Mouse (Mus musculus) embryonic stem cell, embryonic (primary cell): ENCODE measurements around the gene Sv2b.
"Not testable (repeated sequence)": the region's sequence is repeated elsewhere in the genome, so short reads cannot be mapped to it uniquely, and the experiment has no call there.

Experiments
- CTCF ChIA-PET, 4 experiments: fragments of 300-600 bp in 2 of 4; fragments of 350-600 bp in 2 of 4; sonication (Branson Sonifier 250); formaldehyde crosslinking; loops; one replicate each; lab custom pipeline; 2022; ENCODE audit warnings: inconsistent platforms in 2 of 4; lab: Charles Lee
- POLR2A ChIA-PET, 4 experiments: fragments of 300-600 bp in 2 of 4; fragments of 350-600 bp in 2 of 4; sonication (Branson Sonifier 250); formaldehyde crosslinking; loops; one replicate each; lab custom pipeline; 2022; ENCODE audit warnings: antibody characterized with exemption in 4 of 4, inconsistent platforms in 1 of 4; lab: Charles Lee

Sv2b gene

DNA sequence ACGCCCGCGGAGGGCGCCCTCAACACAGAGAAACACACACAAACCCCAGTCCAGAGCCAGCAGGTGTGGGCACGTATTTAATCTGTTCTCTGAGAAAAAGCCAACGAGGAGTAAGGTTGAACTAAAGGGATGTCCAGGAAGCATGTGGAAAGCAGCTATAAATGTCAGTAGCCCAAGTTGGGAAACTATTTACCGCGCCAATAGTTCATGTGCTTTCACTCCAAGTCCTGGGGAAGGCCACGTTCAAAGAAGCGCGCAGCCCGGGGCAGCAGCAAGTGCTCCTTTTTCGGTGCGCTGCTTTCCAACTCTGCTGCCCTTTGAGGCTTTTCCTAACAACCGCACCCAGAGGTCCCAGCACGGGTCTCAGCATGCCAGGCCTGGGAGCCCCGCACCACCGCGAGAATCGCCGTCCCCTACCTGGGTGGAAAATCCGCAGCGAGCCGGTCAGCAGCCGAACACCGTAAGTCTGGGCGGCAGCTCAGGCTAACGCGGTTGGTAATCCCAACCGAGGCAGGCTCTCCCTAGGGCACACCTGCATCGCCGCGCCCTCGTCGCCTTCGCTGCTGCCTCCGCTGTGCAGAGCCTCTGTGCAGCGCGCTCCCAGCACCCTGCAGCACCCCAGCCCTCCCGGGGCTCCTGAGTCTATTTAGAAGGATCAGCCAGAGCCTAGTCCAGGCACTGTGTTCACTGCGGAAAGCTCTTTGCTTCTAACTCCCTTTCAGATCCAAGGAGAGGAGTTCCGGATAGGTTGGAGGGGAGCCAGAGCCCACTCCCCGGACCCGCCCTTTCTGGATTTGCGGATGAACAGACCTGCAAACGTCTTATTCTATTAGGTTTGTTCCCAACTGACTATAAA lies at the start of gene Sv2b:
Gene Sv2b, minus strand, starts transcription at position 806 of the 856 bp plus-strand sequence.
- ChIA-PET POLR2A (interaction anchor here in 2 of 4 experiments (0.6 to 1.3 kb wide), 5 partner anchors 9 to 1028 kb away, joined by 3 to 8 read pairs (median 3); partner anchors contain the start of gene Akap13 (in 1 of the 2)), CTCF (interaction anchor here in 3 of 4 experiments (0.7 to 1.2 kb wide), 6 partner anchors 16 to 536 kb away, joined by 3 to 7 read pairs (median 4); no protein-coding TSS in a partner anchor)

DNA sequence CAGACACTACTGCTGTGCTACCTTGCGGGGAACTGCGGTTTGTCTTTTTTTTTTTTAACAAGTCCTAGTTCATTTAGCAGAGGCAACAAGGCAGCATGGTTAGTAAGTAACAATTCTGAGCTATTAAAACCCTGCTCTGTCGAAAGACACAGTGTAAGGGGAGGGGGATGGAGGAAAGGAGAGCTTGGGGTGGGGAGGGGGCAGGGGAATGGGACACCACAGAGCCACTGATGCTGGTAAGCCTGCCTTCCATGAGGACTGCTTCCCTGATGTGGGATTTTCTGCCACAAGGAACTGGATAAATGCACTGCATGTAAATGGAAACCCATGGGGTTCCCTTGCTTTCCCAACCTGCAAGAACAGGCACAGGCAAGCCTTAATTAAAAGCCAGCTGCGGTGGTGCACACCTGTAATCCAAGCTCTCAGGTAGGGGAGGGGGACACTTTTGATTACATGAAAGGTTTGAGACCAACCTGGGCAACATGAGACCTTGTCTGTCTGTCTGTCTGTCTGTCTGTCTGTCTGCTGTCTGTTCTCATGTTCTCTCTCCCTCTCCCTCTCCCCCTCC lies 49.3 kb upstream of the Sv2b start:
- POLR2A ChIA-PET = interaction anchor here in 1 of 4 experiments (0.6 kb wide), 1 partner anchor 1035 kb away, joined by 5 read pairs; no protein-coding TSS in a partner anchor
- CTCF ChIA-PET = no interaction called here

DNA sequence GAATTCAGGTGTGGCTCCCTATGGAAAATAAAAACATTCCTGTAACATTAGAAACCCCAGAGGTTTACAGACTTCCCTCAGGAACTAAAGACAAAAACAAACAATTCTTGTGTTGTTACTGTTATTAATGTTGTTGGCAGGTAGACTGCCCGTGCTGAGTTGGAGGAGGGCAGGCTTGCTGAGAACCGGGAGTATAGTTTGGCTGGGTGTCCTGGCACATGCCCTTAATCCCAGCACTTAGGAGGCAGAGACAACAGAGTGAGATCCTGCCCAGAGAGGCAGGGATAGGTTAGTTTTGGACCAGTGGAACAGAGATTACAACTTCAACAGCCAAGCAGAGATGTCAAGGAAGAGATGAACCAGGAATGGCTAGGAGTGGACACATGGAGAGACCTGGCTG lies 46.5 kb upstream of the Sv2b start:
- ChIA-PET POLR2A (no interaction called here), CTCF (no interaction called here)

DNA sequence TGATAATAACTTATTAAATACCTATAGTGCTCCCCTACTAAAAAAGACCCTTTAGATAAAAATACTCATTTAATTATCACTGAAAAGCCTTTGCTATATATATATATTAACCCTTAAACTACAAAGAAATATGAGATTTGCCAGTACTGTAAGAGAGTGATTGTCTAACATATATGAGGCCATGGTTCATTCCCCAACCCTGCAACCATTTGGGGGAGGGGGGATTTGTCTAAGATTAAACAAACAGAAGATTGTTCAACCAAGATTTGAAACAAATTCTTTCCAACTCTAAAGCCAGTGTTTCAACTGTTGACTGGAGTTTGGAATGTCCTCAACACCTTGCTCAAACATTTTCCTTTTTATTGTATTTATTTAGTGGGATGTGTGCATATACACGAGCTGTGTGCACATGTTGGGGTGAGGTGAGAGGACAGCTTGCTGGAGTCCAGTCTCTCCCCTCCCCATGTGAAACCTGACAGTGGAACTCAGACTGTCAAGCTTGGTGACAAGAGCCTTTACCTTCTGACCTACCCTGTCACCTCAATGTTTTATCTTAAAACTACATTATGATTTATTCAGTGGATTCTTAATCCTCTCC lies 43.8 kb upstream of the Sv2b start:
- POLR2A ChIA-PET = no interaction called here

DNA sequence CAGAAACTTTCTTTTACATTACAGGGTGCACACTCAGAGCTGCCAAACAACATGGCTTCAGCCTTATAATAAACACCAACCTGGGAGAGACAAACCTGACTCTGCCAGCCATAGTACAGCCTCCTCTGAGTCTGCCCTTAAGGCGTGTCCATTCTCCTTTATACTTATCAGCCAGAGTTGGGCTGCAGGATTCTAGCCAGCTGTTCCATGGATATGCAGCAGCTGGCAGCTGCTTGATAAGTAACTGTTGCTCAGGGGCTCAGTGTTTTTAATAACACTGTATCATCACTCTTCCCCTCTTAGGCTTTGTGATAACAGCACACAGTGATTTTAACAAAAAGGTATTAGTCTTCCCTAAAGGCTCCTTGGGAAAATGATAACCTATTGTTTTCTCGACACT lies 41.1 kb upstream of the Sv2b start:
- ChIA-PET POLR2A (no interaction called here), CTCF (interaction anchor here in 1 of 4 experiments (0.5 kb wide), 1 partner anchor 204 kb away, joined by 4 read pairs; no protein-coding TSS in a partner anchor)

More for the DNA sequence above, 43.8 kb upstream of the Sv2b start:
- CTCF ChIA-PET = no interaction called here

DNA sequence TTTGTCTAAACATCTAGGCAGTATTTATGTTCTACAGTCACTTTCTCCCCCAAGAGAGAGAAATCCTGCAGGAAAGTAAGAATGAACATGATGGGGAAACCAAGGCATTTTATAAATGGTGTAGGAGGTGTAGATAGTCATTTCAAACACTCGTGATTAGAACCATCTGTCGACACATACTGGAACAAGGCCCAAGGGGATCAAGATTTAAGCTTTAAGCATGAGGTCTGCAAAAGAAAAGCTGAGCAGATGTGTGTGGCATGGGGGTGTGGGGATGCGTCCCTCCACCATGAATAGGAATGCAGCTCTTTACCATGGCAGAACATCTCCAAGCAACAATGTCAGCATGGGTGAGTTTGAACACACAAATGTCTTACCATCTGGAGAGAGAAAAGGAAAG lies 23.2 kb upstream of the Sv2b start:
- CTCF ChIA-PET = no interaction called here
- POLR2A ChIA-PET = no interaction called here

DNA sequence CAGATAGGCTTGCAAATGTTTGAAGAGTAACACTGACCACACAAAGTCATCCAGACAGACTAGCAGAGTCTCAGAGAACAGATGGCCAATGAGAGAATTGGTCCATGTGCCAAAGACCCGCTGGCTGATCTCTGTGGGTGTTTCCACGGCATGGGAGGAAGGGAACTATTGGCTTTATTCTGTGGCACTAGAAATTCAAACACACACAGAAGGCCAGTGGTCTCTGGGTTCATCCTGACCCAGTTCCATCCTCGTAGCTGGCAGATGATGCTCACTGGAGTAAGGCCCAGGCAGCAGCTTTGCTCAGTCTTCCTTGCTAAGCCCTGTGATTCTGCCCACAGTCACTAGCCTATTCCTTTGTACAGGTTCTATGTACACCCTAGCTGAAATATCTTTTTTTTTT lies 20.7 kb upstream of the Sv2b start:
- POLR2A ChIA-PET = no interaction called here
- CTCF ChIA-PET = no interaction called here

DNA sequence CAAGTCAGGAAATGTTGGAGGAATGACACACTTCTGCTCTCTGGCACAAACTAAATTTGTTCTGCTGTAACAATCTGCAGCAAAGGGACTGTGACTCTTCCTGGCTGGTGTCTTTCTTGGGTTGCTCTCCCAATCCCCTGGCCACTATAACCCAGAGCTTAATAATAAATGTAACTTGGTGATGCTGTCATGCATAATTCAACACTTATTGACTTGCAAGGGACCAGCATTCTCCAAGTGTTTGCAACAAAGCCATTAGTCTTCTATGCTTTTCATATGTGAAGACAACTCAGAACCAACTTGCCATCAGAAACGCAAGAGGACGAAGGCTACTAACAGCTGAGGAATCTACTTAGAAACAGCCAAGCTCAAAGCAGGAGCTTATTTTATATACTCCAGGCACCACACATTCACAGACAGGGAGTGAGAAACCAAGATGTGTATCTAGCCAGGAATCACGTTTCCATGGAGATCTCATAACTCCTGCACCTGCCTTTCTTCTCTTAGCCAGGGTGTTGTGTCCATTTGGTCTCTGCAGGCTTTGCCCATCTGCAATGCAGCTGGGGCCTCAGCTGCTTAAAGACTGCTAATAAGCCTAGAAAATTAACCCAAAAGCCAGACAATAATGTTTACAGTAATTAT lies 19.8 kb upstream of the Sv2b start:
- POLR2A ChIA-PET = no interaction called here

DNA sequence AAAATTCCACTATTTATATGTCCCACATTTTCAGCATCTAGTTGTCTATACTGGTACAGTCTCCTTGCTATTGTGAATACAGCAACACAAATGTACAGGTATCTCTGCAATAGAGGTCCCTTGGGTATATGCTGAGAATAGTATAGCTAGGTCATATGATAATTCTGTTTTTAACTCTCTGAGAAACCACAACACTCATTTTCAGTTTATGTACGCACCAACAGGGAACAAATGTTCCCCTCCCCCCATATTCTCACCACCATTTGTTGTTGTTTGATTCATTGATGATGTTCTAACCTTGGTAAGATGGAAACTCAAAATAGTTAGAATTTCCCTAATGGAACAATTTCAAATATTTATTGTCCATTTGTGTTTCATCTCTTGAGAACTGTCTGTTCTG lies 16.2 kb upstream of the Sv2b start:
- ChIA-PET CTCF (no interaction called here), POLR2A (no interaction called here)

More for the DNA sequence above, 19.8 kb upstream of the Sv2b start:
- CTCF ChIA-PET = no interaction called here

DNA sequence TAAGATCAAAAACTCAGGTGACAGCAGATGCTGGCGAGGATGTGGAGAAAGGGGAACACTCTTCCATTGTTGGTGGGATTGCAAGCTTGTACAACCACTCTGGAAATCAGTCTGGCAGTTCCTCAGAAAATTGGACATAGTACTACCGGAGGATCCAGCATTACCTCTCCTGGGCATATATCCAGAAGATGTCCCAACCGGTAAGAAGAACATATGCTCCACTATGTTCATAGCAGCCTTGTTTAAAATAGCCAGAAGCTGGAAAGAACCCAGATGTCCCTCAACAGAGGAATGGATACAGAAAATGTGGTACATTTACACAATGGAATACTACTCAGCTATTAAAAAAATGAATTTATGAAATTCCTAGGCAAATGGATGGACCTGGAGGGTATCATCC lies 13.7 kb upstream of the Sv2b start:
- CTCF ChIA-PET, POLR2A ChIA-PET: not testable (repeated sequence)

DNA sequence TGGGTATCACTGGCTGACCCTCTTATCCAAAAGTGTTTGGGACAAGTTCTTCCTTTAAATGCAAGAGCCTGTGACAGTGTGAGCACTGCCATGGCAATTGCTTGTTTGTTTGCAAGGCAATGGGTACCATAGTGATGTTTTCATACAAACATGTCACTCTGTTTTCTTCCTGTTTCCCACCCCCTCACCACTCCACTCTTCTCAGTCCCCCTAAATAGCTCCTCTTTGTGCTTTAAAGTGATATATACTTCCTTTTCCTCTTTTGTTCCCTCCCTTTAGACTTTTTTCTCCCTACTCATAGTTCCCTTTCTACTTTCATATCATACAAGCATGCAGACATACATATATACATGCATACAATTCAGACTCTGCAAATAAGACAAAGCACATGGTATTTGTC lies 10.9 kb upstream of the Sv2b start:
- ChIA-PET CTCF (no interaction called here), POLR2A (no interaction called here)

DNA sequence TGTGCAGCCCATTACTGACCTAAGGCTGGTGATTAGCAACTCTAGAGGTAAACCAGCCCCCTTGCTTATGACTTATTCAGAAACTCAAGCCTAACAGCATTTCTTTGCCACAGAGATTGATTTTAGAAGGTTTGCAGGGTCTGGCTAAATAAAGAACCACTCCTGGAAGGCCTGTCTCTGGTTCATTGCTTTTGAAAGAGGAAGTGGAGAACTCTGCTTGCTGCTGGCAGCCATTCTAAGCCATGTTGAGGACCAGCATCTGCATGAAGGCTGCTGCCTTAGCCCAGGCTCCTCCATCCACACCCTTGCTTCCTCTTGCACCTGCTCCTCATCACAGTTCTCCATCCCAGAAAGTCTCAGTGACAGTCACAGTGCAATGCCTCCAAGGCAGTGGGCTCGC lies 9.3 kb upstream of the Sv2b start:
- POLR2A ChIA-PET = no interaction called here
- CTCF ChIA-PET = no interaction called here

DNA sequence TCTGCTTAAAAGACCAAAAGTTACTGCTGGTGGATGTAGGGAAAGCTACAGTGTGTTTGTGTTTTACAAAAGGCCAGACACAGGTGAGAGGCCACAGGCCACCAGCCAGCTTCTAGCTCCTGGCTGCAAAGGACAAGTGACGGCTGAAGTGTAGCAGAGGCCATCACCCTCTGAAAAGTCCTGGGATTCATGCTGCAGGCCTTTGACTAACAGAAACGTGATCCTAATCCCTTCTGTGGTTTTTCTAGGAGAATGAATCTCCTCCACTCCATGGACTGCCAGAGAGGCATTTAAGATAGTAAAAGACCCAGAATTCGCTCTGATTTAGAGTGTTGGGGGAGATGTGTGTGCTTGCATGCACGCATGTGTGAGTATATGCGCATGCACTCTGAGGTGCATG lies 5.8 kb upstream of the Sv2b start:
- POLR2A ChIA-PET = no interaction called here
- CTCF ChIA-PET = no interaction called here

DNA sequence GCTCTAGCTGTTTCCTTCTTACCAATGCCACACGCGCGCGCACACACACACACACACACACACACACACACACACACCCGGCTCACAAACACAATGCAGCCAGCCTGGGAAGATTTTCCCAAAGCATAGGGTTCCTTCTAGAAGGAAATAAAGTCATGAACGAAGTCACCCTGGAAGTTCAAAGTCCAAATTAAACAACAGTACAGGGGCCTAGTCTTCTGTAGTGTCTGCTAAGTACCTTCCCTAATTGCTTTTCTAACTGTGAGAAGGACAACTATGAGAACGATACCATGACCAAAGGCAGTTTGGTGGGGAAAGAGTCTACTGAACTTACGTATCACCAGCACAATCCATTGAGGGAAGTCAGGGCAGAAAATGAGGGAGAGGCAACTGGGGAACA lies 508 bp upstream of the Sv2b start:
- CTCF ChIA-PET = interaction anchor here in 2 of 4 experiments (0.7 to 1.0 kb wide), 2 partner anchors 17 to 34 kb away, joined by 3 to 5 read pairs; no protein-coding TSS in a partner anchor
- POLR2A ChIA-PET = interaction anchor here in 2 of 4 experiments (0.7 to 1.3 kb wide), 2 partner anchors 10 to 1029 kb away, joined by 3 read pairs; no protein-coding TSS in a partner anchor

DNA sequence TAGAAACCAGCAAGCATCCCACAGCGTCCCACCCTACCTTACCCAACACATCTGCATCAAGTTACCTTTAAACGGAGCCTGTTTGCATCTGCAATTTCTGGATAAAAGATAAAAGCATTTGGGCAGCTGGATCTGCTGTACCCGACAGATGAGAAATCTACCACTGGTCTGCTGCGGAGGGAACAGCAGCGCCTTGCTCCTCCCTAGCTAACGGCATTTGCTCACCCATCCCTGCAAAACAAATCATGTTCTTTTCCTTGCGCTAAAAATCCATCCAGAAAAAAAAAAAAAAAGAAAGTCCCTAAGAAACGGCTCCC lies 964 bp downstream of the Sv2b start:
- ChIA-PET CTCF (interaction anchor here in 3 of 4 experiments (0.7 to 1.2 kb wide), 4 partner anchors 58 to 536 kb away, joined by 3 to 7 read pairs (median 4); no protein-coding TSS in a partner anchor), POLR2A (interaction anchor here in 2 of 4 experiments (0.6 to 1.1 kb wide), 3 partner anchors 54 to 197 kb away, joined by 3 to 8 read pairs (median 4); partner anchors contain the start of gene Akap13 (in 1 of the 2))

DNA sequence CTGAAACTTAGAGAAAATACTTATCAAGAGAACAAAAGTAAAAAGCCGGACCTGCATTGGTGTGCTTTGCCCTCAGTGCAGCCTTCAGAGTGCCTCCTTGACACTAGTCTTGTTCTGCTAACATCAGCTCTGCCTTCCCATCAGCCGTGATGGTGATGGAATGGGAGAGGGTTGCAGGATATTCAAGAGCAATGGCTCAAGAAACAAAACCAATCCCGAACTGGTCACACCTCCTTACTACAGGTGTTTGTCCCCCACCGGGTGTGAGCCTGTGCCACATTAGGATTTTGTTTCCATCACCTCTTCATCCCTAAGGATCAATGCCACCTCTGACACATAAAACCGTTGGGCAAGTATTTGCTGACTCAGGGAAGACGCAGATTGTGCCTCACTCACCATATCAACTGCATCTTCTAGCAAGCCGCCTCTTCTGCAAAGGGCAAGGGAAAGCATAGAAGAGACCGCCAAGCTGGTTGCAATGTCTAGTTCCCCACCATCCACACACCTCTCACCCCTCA lies 1.4 kb downstream of the Sv2b start:
- CTCF ChIA-PET = interaction anchor here in 3 of 4 experiments (0.7 to 1.2 kb wide), 4 partner anchors 58 to 535 kb away, joined by 3 to 7 read pairs (median 4); no protein-coding TSS in a partner anchor
- POLR2A ChIA-PET = interaction anchor here in 2 of 4 experiments (0.6 to 0.7 kb wide), 2 partner anchors 54 to 197 kb away, joined by 4 to 8 read pairs; no protein-coding TSS in a partner anchor

DNA sequence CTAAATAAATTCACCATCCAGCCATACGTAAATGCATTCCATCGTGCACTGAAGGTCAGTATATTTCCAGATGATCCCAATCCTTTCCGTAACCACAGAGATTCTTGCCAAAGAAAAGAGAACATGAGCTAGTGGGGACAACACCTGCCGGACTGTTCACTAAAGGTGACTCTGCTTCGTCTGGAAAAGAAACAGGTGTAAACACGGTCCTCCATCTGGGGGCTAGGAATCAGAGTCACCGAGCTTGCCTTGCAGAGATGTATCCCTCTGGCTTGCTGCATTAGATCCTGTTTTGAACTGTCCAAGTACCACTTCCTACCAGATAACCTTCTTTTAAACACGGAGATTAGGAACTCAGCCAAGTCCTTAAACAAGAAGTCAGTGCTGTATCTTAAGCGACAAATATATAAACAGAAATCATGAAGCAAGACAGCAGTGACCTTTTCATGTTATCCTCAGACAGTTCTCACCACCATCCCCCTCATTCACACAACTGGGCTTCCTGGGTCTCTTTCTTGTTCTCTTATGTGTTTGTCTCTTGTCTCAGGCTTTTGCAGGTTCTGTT lies 3.1 kb downstream of the Sv2b start:
- ChIA-PET POLR2A (interaction anchor here in 1 of 4 experiments (0.6 to 0.7 kb wide), 2 partner anchors 8 to 1291 kb away, joined by 3 to 7 read pairs; no protein-coding TSS in a partner anchor), CTCF (no interaction called here)

DNA sequence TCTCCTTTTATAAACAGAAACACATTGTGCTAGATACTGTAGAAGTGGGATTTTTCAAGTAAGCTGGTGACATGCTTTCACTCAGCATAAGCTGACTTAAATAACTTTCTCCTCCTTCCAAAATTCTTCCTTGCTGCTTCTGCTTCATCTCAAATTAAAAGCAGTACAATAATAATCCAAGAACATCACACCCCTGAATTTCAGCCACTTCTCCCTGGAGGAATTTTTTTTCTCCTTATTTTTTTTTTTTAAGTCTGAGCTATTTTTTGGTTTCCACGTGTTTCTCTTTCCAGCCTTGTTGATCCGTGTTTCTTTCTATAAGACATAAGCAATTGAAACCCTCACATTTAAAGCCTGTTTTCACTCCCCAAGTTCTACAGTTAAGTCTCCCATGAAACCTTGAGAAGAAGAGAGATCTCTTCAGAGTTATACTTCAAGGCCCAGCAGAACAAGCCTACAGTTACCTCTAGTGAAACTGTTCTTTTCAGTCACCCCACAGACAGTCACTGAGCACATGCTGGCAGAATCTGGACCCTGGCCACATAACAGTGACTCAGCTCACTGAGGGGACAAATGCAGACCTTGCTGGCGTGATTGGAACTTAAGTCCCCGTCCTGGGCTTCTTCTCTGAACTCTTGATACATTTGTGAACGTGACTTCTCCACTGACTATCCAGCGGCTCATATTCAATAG lies 6.4 kb downstream of the Sv2b start:
- CTCF ChIA-PET = no interaction called here

More for the DNA sequence above, 6.4 kb downstream of the Sv2b start:
- POLR2A ChIA-PET = no interaction called here
